Mouse (Mus musculus) kidney, embryonic 16.5 days (tissue): Measurements from ENCODE around the gene Arhgap19. TPM values are rescaled to one million over a fixed set of nuclear protein-coding genes. Genes with fewer than 3 reads are reported as not detected.

Source experiments
- ATAC-seq: fragments of 200-750 bp; cut with Nextera tagmentation; 2 replicates; pipeline ENCODE4 v1.8.0; 2017; ENCODE audit warnings: moderate TSS enrichment; ENCODE audit not compliant: low FRiP score, low TSS enrichment
- H3K27ac ChIP-seq: fragments of 300-500 bp; sonication (generic); 2 replicates; pipeline ENCODE4 v1.5.1; 2014; ENCODE audit warnings: low read length
- H3K27me3 ChIP-seq: fragments of 300-500 bp; sonication (generic); 2 replicates; pipeline ENCODE4 v1.6.1; 2014; ENCODE audit warnings: low read length, control low read depth, mixed read lengths; ENCODE audit not compliant: insufficient read depth
- H3K36me3 ChIP-seq: fragments of 300-500 bp; sonication (generic); 2 replicates; pipeline ENCODE4 v1.6.1; 2014; ENCODE audit warnings: low read length, control low read depth, mixed read lengths; ENCODE audit not compliant: insufficient read depth
- H3K4me1 ChIP-seq: fragments of 300-500 bp; sonication (generic); 2 replicates; pipeline ENCODE4 v1.6.1; 2014; ENCODE audit warnings: low read length, control low read depth, mixed read lengths; ENCODE audit not compliant: insufficient read depth
- H3K4me2 ChIP-seq: fragments of 300-500 bp; sonication (generic); replicated peaks from 2 replicates; pipeline ENCODE4 v1.6.1; 2014; ENCODE audit warnings: low read depth, low read length
- H3K4me3 ChIP-seq: fragments of 300-500 bp; sonication (generic); 2 replicates; pipeline ENCODE4 v1.5.1; 2014; ENCODE audit warnings: mild to moderate bottlenecking, low read length
- H3K9ac ChIP-seq: fragments of 300-500 bp; sonication (generic); replicated peaks from 2 replicates; pipeline ENCODE4 v1.6.1; 2014; ENCODE audit warnings: low read length
- H3K9me3 ChIP-seq: fragments of 300-500 bp; sonication (generic); 2 replicates; pipeline ENCODE4 v1.6.1; 2016; ENCODE audit warnings: low read length, control low read depth
- WGBS: fragments of 180-500 bp; shearing (Covaris S2); extraction: QIAGEN DNeasy Blood & Tissue Kit; methylation state at CpG from one replicate; pipeline ENCODE4 v1.1.7; 2014; 5-methylcytosine and 5-hydroxymethylcytosine counted together
- polyA plus RNA-seq: library from polyadenylated mRNA; unstranded; fragments of >200 nt; fragmentation: Nextera tagmentation; extraction: Ambion mirVana; gene quantifications from 2 replicates; pipeline ENCODE4 v1.2.1, GENCODE M21; 2015

Gene Arhgap19
- polyA plus RNA-seq, 1 experiment from 2014 or later, result 28.0 TPM

DNA sequence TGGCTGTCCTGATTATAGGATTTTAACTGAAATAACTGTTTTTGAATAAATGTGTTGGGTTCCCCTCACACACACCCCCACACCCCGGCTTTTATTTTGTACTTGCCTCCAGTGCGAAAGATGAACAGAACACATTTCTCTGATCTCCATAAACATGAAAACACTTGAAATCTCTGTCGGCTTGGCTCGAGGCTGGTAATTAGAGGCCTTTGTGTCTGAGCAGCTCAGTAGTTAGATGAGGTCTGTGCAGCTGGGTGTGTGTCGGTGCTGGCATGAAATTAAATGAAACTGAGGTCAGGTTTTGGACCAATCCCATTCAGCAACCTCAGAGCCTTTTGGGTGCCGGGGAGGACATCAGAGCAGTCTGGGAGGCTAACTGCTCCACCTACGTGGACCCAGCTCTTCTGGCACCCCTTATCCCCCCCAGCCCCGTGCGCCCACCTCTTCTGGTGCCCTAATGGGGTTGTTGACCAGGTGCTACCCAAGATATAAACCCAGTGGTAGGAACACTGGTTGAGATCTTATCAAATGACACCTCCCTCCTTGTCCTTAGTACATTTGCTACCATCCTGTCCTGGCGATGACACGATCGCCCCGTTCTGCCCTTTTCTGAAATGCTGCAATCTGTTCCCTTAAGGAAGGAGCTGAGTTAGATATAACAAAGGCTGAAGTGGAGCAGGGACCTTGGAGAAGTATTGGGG, 30.8 kb upstream of the Arhgap19 start:
- Histone ChIP-seq H3K27ac (no peak overlapping the region), H3K9ac (no peak overlapping the region), H3K27me3 (peaks cover 29% of the 10 kb centered on the region), H3K4me3 (no peak overlapping the region), H3K9me3 (no peaks in the 10 kb centered on the region), H3K4me2 (no peak overlapping the region), H3K36me3 (no peaks in the 10 kb centered on the region), H3K4me1 (peaks cover 24% of the 10 kb centered on the region)
- 78% methylated on average over 13 of the region's 13 CpGs for WGBS
- ATAC-seq, result no peak

DNA sequence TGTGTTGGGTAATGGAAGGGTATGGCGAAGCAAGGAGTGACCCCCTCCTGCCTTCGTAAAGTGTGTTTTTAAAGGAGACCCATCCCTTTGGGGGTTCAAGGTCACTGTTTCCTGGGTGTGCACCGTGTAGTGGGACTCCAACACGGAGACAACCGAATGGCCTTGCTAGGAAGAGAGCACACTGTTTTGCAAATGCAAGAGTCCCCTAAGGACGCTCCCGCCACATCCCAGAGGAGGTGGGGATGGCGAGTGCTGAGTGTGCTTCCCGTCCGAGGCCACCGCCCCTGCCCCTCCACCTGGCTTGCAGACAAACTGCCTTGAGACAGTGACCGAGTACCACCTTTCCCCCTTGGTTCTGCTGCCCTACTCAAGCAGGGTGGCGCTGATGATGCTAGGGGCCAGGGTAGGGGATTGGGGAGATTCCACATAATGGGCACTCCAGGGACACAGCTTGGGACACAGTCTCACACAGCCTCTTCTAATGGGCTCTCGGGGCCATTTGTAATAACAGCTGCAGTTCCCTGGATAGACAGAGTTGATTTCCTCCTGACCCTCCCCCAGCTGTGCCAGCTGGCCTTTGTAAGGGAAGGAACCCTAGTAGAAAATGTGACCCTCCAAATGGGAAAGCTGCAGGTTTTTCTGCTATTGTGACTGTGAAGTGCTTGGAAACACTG, 30.0 kb upstream of the Arhgap19 start:
- WGBS, result 7% methylated on average over 14 of the region's 14 CpGs
- no peaks in the 10 kb centered on the region for H3K9me3 ChIP-seq
- no peak for ATAC-seq
- no peaks in the 10 kb centered on the region for H3K36me3 ChIP-seq
- H3K27me3 ChIP-seq, result peaks cover 29% of the 10 kb centered on the region
- peaks cover 24% of the 10 kb centered on the region for H3K4me1 ChIP-seq
- peak overlapping the region; percentile 74 for H3K4me3 ChIP-seq
- peak overlapping the region; percentile 79; the same call in 1 of the 2 replicates for H3K9ac ChIP-seq
- H3K4me2 ChIP-seq, result peak overlapping the region; percentile 98
- H3K27ac ChIP-seq, result no peak overlapping the region

DNA sequence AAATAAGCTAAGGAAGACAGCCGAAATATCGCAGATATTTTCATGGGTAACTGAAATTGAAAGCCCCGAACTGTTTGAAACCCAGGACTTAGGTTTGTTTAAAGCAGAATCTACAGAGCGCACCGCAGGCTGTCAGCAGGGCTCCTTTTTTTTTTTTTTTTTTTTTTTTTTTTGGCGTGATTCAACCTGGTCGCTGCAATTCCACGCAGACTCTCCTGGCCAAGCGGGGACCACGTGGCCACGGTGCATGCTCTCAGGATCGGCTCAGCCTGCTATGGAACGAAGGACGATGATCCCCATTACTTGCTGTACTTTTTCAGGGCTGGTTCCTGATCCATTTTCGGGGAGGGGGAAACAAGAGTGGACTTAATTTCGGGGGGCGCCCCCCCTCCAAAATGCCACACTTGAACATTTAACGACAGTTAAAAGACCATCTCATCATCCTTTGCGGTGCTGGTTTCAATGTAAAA, 29.3 kb upstream of the Arhgap19 start:
- Histone ChIP-seq H3K27ac (no peak overlapping the region), H3K4me2 (peak overlapping the region; percentile 98), H3K36me3 (no peaks in the 10 kb centered on the region), H3K4me3 (peak overlapping the region; percentile 74), H3K27me3 (peaks cover 29% of the 10 kb centered on the region), H3K9me3 (no peaks in the 10 kb centered on the region), H3K9ac (peak overlapping the region; percentile 79), H3K4me1 (peaks cover 24% of the 10 kb centered on the region)
- 1% methylated on average over 19 of the region's 19 CpGs for WGBS
- no peak for ATAC-seq

DNA sequence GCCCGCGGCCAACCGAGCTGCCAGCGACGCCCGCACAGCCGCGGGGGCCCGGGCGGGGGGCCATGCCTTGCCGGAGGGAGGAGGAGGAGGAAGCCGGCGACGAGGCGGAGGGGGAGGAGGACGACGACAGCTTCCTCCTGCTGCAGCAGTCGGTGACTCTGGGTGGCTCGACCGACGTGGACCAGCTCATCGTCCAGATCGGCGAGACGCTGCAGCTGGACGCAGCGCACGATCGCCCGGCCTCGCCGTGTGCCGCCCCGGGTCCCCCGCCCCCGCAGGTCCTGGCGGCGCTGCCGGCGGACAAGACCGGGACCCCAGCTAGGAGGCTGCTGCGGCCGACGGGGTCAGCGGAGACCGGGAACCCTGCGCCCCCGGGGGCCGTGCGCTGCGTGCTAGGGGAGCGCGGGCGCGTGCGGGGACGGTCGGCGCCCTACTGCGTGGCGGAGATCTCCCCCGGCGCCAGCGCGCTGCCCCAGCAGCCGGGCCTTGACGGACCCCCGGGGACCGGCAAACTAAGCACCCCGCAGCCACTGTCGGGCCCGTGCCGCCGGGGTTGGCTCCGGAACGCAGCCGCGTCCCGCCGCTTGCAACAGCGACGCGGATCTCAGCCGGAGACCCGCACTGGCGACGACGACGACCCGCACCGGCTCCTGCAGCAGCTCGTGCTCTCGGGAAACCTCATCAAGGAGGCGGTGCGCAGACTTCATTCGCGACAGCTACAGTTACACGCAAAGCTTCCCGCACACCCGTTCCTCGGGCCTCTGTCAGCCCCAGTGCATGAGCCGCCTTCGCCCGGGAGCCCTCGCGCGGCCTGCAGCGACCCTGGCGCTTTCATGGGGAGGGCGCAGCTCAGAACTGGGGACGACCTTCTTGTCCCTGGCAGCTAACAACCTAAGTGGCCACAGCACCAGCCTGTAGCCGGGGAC, 28.5 kb upstream of the Arhgap19 start:
- H3K27me3 ChIP-seq, result peaks cover 29% of the 10 kb centered on the region
- H3K4me1 ChIP-seq, result peaks cover 19% of the 10 kb centered on the region
- no peaks in the 10 kb centered on the region for H3K36me3 ChIP-seq
- ATAC-seq, result peak; percentile 74
- H3K4me2 ChIP-seq, result peak overlapping the region; percentile 98
- H3K4me3 ChIP-seq, result peak overlapping the region; percentile 74
- under 1% methylated on average over 98 of the region's 112 CpGs for WGBS
- no peaks in the 10 kb centered on the region for H3K9me3 ChIP-seq
- H3K9ac ChIP-seq, result peak overlapping the region; percentile 79
- H3K27ac ChIP-seq, result peak overlapping the region; percentile 94

DNA sequence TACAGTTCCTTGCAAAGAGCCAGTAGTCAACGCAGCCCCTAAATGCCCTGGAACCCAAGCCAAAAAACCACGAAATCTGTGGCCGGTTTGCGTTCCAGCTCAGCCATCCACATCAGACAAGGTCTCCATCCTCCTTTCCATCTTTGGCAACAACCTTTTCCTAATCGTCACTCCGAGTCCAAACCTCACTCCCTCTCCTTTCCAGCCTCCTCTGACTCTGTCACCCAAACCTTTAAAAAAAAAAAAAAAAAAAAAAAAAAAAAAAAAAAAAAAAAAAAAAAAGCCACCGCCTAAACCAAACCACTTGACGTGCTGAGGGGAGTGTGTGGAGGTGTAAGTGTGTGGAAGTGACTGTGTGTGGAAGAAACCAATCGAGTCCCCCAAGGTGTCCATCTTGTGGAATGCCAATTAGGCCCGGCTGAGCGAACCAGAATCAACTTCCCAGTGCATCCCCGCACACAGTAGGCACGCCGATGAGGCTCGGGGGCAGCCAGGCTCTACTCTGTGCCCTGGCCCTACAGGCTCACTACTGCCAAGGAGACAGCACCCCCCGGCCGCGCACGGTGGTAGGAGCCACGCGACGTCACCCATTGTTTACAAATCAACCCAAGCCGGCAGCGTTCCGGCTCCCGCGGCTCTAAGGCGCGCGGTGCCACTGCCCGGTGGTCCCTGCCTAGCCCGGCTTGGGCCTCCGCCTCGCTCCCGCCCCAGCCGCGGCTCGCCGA, 27.7 kb upstream of the Arhgap19 start, which contains the start of gene Frat1:
Frat1 (plus strand) TSS at position 590 of the 725 bp plus-strand sequence.
- ATAC-seq, result peak; percentile 92
- H3K4me3 ChIP-seq, result peak within 1 kb of the TSS; percentile 74
- peaks cover 19% of the 10 kb centered on the region for H3K4me1 ChIP-seq
- 2% methylated on average over 36 of the region's 39 CpGs for WGBS
- peak within 1 kb of the TSS; percentile 79 for H3K9ac ChIP-seq
- H3K9me3 ChIP-seq, result no peaks in the 10 kb centered on the region
- H3K36me3 ChIP-seq, result no peaks in the 10 kb centered on the region
- H3K27me3 ChIP-seq, result peaks cover 26% of the 10 kb centered on the region
- H3K4me2 ChIP-seq, result peak within 1 kb of the TSS; percentile 98
- H3K27ac ChIP-seq, result peak within 1 kb of the TSS; percentile 94

DNA sequence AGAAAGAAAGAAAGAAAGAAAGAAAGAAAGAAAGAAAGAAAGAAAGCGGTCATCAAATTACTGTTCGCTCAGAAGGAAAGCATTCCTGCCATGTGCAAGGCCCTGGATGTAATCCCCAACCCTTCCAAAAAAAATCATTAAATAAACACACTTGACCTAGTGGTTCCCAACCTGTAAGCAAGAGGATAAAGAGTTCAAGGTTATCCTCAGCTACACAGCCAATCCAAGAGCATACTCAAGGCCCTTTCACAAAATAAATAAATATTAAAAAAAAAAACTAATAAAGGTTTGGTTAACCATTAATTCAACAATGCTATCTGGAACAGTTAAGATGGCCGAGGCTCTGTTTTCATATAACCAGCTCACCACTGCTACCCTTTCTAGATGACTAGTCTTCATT, 27.1 kb upstream of the Arhgap19 start:
- H3K9ac ChIP-seq, result peak overlapping the region; percentile 53; the same call in 1 of the 2 replicates
- peak overlapping the region; percentile 50; the same call in 1 of the 2 replicates for H3K27ac ChIP-seq
- peaks cover 26% of the 10 kb centered on the region for H3K27me3 ChIP-seq
- peaks cover 19% of the 10 kb centered on the region for H3K4me1 ChIP-seq
- H3K4me2 ChIP-seq, result peak overlapping the region; percentile 98
- H3K9me3 ChIP-seq, result no peaks in the 10 kb centered on the region
- WGBS, result 65% methylated on average over 3 of the region's 3 CpGs
- H3K4me3 ChIP-seq, result peak overlapping the region; percentile 74
- no peak for ATAC-seq
- H3K36me3 ChIP-seq, result no peaks in the 10 kb centered on the region

DNA sequence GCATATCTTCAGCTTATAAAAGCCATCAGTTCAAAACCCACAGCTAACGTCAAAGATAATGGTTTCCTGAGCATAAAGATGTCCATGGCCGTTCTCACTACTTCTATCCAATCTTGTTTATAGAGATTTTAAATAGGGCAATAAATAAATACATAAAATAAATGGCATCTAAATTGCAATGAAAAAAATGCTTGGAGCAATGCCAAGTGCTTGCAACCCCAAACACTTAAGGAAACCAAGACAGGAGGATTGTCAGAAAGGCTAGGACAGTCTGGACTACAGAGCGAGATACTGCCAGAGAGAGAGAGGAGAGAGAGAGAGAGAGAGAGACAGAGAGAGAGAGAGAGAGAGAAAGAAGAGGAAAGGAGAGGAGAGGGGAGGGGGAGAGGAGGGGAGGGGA, 24.7 kb upstream of the Arhgap19 start:
- no peak overlapping the region for H3K4me2 ChIP-seq
- peaks cover 8% of the 10 kb centered on the region; the same call in 1 of the 2 replicates for H3K27me3 ChIP-seq
- H3K4me3 ChIP-seq, result no peak overlapping the region
- no peaks in the 10 kb centered on the region for H3K9me3 ChIP-seq
- H3K36me3 ChIP-seq, result no peaks in the 10 kb centered on the region
- no peak overlapping the region for H3K27ac ChIP-seq
- peaks cover 12% of the 10 kb centered on the region for H3K4me1 ChIP-seq
- ATAC-seq, result no peak
- 72% methylated on average over 3 of the region's 3 CpGs for WGBS
- H3K9ac ChIP-seq, result no peak overlapping the region

DNA sequence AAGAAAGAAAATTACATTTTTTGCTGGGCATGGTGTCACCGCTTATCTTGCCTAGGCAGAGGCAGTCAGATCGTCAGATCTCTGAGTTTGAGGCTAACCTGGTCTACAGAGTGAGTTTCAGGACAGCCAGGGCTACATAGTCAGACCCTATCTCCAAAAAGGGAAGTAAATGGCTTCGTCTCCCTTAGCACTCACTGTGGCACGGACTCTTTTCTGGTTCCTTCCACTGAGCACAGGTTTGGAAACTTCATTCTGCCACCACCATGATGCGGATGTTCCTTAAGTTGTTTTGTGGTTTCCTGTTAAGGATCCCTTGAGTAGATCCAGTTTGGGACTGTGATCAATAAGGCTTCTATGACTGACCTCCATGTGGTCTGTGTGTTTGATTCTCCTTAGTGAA, 23.1 kb upstream of the Arhgap19 start:
- WGBS, result 83% methylated on average over 5 of the region's 5 CpGs
- H3K9ac ChIP-seq, result no peak overlapping the region
- H3K4me2 ChIP-seq, result no peak overlapping the region

DNA sequence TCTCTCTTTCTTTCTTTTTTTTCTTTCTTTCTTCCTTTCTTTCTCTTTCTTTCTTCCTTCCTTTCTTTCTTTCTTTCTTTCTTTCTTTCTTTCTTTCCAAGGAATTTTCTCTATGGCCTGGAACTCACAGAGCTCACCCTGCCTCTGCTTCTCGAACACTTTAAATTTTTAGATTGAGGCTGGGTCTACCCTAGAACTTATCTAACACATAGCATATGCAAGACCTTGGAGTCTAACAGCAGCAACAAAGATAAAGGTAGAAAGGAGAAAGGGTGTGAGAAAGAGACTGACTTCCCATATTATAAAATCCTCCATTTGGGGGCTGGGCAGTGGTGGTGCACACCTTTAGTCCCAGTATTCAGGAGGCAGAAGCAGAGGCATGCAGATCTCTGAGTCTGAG, 20.7 kb upstream of the Arhgap19 start:
- Histone ChIP-seq H3K9me3 (no peaks in the 10 kb centered on the region), H3K9ac (no peak overlapping the region), H3K27ac (no peak overlapping the region), H3K4me2 (no peak overlapping the region), H3K36me3 (no peaks in the 10 kb centered on the region), H3K4me1 (no peaks in the 10 kb centered on the region), H3K27me3 (no peaks in the 10 kb centered on the region), H3K4me3 (no peak overlapping the region)
- ATAC-seq, result no peak
- WGBS, result 88% methylated on average over 1 of the region's 1 CpGs

More for the DNA sequence above, 23.1 kb upstream of the Arhgap19 start:
- Histone ChIP-seq H3K9me3 (no peaks in the 10 kb centered on the region), H3K4me3 (no peak overlapping the region), H3K36me3 (no peaks in the 10 kb centered on the region), H3K4me1 (peaks cover 6% of the 10 kb centered on the region; the same call in 1 of the 2 replicates), H3K27ac (no peak overlapping the region), H3K27me3 (no peaks in the 10 kb centered on the region)
- ATAC-seq, result no peak
